Mouse (Mus musculus) splenic B cell, adult 2 months (primary cell): ENCODE results near the gene Stx3.

ENCODE experiments used
- DNase-seq: peaks from one replicate; pipeline ENCODE4 v3.0.0-alpha.2; 2011; ENCODE audit warnings: low read depth, low spot score
- H3K27me3 ChIP-seq: 2 replicates; pipeline ENCODE4 v1.6.1; 2012; ENCODE audit warnings: mild to moderate bottlenecking, low read length, moderate library complexity, mixed read lengths; ENCODE audit not compliant: control insufficient read depth, poor library complexity, insufficient read depth, severe bottlenecking
- H3K36me3 ChIP-seq: 2 replicates; pipeline ENCODE4 v1.6.1; 2012; ENCODE audit warnings: mild to moderate bottlenecking, low read length, moderate library complexity, mixed read lengths; ENCODE audit not compliant: control insufficient read depth, poor library complexity, insufficient read depth, severe bottlenecking

Gene Stx3

GRCm38 (mm10) chr19:11814742-11815333 is 4.4 kb downstream of the Stx3 start:
- no peak for DNase-seq
- H3K36me3 ChIP-seq = no peaks in the 10 kb centered on the region

GRCm38 (mm10) chr19:11813649-11814048 is 5.6 kb downstream of the Stx3 start:
- no peak for DNase-seq
- no peaks in the 10 kb centered on the region for H3K36me3 ChIP-seq
- H3K27me3 ChIP-seq = peaks cover 3% of the 10 kb centered on the region; the same call in 1 of the 2 replicates

More at GRCm38 (mm10) chr19:11814742-11815333, 4.4 kb downstream of the Stx3 start:
- peaks cover 3% of the 10 kb centered on the region; the same call in 1 of the 2 replicates for H3K27me3 ChIP-seq

GRCm38 (mm10) chr19:11813136-11813535 is 6.1 kb downstream of the Stx3 start:
- no peak for DNase-seq
- H3K27me3 ChIP-seq = peaks cover under 1% of the 10 kb centered on the region; the same call in 1 of the 2 replicates
- H3K36me3 ChIP-seq = no peaks in the 10 kb centered on the region

GRCm38 (mm10) chr19:11811688-11812365 is 7.4 kb downstream of the Stx3 start:
- no peaks in the 10 kb centered on the region for H3K27me3 ChIP-seq
- H3K36me3 ChIP-seq = no peaks in the 10 kb centered on the region
- no peak for DNase-seq

GRCm38 (mm10) chr19:11810856-11811255 is 8.3 kb downstream of the Stx3 start:
- no peak for DNase-seq
- no peaks in the 10 kb centered on the region for H3K36me3 ChIP-seq
- no peaks in the 10 kb centered on the region for H3K27me3 ChIP-seq

GRCm38 (mm10) chr19:11810003-11810758 is 9.0 kb downstream of the Stx3 start:
- Histone ChIP-seq H3K36me3 (no peaks in the 10 kb centered on the region), H3K27me3 (no peaks in the 10 kb centered on the region)
- no peak for DNase-seq

GRCm38 (mm10) chr19:11808452-11808851 is 10.8 kb downstream of the Stx3 start:
- H3K27me3 ChIP-seq = no peaks in the 10 kb centered on the region
- H3K36me3 ChIP-seq = no peaks in the 10 kb centered on the region
- no peak for DNase-seq

- H3K27me3 ChIP-seq = no peaks in the 10 kb centered on the region
- no peak for DNase-seq
- H3K36me3 ChIP-seq = no peaks in the 10 kb centered on the region
These were observed 11.4 kb downstream of the Stx3 start for GRCm38 (mm10) chr19:11807822-11808221.

- no peak for DNase-seq
- Histone ChIP-seq H3K27me3 (no peaks in the 10 kb centered on the region), H3K36me3 (no peaks in the 10 kb centered on the region)
These were observed 12.0 kb downstream of the Stx3 start for GRCm38 (mm10) chr19:11807251-11807650.

- no peak for DNase-seq
- no peaks in the 10 kb centered on the region for H3K36me3 ChIP-seq
- H3K27me3 ChIP-seq = no peaks in the 10 kb centered on the region
These were observed 14.8 kb downstream of the Stx3 start for GRCm38 (mm10) chr19:11804423-11804822.

- DNase-seq = peak; percentile 26
- Histone ChIP-seq H3K36me3 (no peaks in the 10 kb centered on the region), H3K27me3 (no peaks in the 10 kb centered on the region)
These were observed 18.5 kb downstream of the Stx3 start for GRCm38 (mm10) chr19:11800531-11801315.

GRCm38 (mm10) chr19:11794447-11794846 is 24.8 kb downstream of the Stx3 start:
- no peak for DNase-seq
- H3K27me3 ChIP-seq = no peaks in the 10 kb centered on the region
- no peaks in the 10 kb centered on the region for H3K36me3 ChIP-seq

- H3K27me3 ChIP-seq = no peaks in the 10 kb centered on the region
- no peak for DNase-seq
- no peaks in the 10 kb centered on the region for H3K36me3 ChIP-seq
These were observed 25.4 kb downstream of the Stx3 start for GRCm38 (mm10) chr19:11793741-11794359.

- Histone ChIP-seq H3K36me3 (no peaks in the 10 kb centered on the region), H3K27me3 (no peaks in the 10 kb centered on the region)
- DNase-seq = no peak
These were observed 27.4 kb downstream of the Stx3 start for GRCm38 (mm10) chr19:11791825-11792224.
